Mouse (Mus musculus): ENCODE results near the gene Chkb. TPM values are rescaled to one million over a fixed set of nuclear protein-coding genes. Genes with fewer than 3 reads are reported as not detected.
"Not testable (repeated sequence)": the region's sequence is repeated elsewhere in the genome, so short reads cannot be mapped to it uniquely, and the experiment has no call there.

Chkb gene
- polyA plus RNA-seq, 1 experiment: 101 TPM

- TF ChIP-seq POLR2A (IDR thresholded peaks at IDR 0.05; ENCODE audit: borderline replicate concordance, insufficient read depth, low read length) (no peak), CTCF (IDR thresholded peaks at IDR 0.05; ENCODE audit: borderline replicate concordance, insufficient read depth, low read depth, low read length) (no peak)
- H3K4me3 ChIP-seq (replicated peaks; ENCODE audit: insufficient read depth, low read depth, low read length): peak overlapping the region; percentile 82
- no peak for DNase-seq
- H3K27ac ChIP-seq (ENCODE audit: insufficient read depth, low read length): peak overlapping the region; percentile 72
- 3% methylated on average over 24 of the region's 24 CpGs for WGBS
- H3K4me1 ChIP-seq (ENCODE audit: control insufficient read depth, insufficient read depth, low read length): peaks cover 19% of the 10 kb centered on the region
- no peaks in the 10 kb centered on the region for H3K27me3 ChIP-seq (ENCODE audit: control insufficient read depth, insufficient read depth, low read length)
Measured at GRCm38 (mm10) chr15:89452906-89453864, 23.5 kb upstream of the Chkb start.

- Histone ChIP-seq H3K4me1 (ENCODE audit: control insufficient read depth, insufficient read depth, low read length) (no peaks in the 10 kb centered on the region; the same call in 1 of the 2 replicates), H3K27me3 (ENCODE audit: control insufficient read depth, insufficient read depth, low read length) (no peaks in the 10 kb centered on the region), H3K27ac (ENCODE audit: insufficient read depth, low read length) (no peak overlapping the region), H3K4me3 (replicated peaks; ENCODE audit: insufficient read depth, low read depth, low read length) (no peak overlapping the region)
- WGBS: 37% methylated on average over 8 of the region's 8 CpGs
- DNase-seq: peak; percentile 33 to 44
- TF ChIP-seq POLR2A (IDR thresholded peaks at IDR 0.05; ENCODE audit: borderline replicate concordance, insufficient read depth, low read length): no peak
- TF ChIP-seq CTCF (IDR thresholded peaks at IDR 0.05; ENCODE audit: borderline replicate concordance, insufficient read depth, low read depth, low read length): peak; percentile 52; the same call in 1 of the 2 replicates
Measured at GRCm38 (mm10) chr15:89442486-89443070, 12.9 kb upstream of the Chkb start.

GRCm38 (mm10) chr15:89435878-89436277 is 6.2 kb upstream of the Chkb start:
- TF ChIP-seq CTCF (IDR thresholded peaks at IDR 0.05; ENCODE audit: borderline replicate concordance, insufficient read depth, low read depth, low read length): no peak
- no peak for TF ChIP-seq POLR2A (IDR thresholded peaks at IDR 0.05; ENCODE audit: borderline replicate concordance, insufficient read depth, low read length)
- no peak for DNase-seq
- no peaks in the 10 kb centered on the region for H3K27me3 ChIP-seq (ENCODE audit: control insufficient read depth, insufficient read depth, low read length)
- H3K4me1 ChIP-seq (ENCODE audit: control insufficient read depth, insufficient read depth, low read length): peaks cover 6% of the 10 kb centered on the region; the same call in 1 of the 2 replicates
- 94% methylated on average over 5 of the region's 5 CpGs for WGBS
- H3K4me3 ChIP-seq (replicated peaks; ENCODE audit: insufficient read depth, low read depth, low read length): no peak overlapping the region
- H3K27ac ChIP-seq (ENCODE audit: insufficient read depth, low read length): no peak overlapping the region

GRCm38 (mm10) chr15:89434136-89434535 is 4.4 kb upstream of the Chkb start:
- 77% methylated on average over 3 of the region's 3 CpGs for WGBS
- DNase-seq: peak in 1 of 2 experiments; percentile 12
- Histone ChIP-seq H3K27me3 (ENCODE audit: control insufficient read depth, insufficient read depth, low read length) (no peaks in the 10 kb centered on the region), H3K27ac (ENCODE audit: insufficient read depth, low read length) (0 out of 2 replicates have a peak overlapping the region, but pooled peaks have one; percentile 60), H3K4me1 (ENCODE audit: control insufficient read depth, insufficient read depth, low read length) (peaks cover 6% of the 10 kb centered on the region; the same call in 1 of the 2 replicates), H3K4me3 (replicated peaks; ENCODE audit: insufficient read depth, low read depth, low read length) (no peak overlapping the region)
- TF ChIP-seq CTCF (IDR thresholded peaks at IDR 0.05; ENCODE audit: borderline replicate concordance, insufficient read depth, low read depth, low read length) (no peak), POLR2A (IDR thresholded peaks at IDR 0.05; ENCODE audit: borderline replicate concordance, insufficient read depth, low read length) (no peak)

- Histone ChIP-seq H3K27ac (ENCODE audit: insufficient read depth, low read length) (peak overlapping the region; percentile 76), H3K4me1 (ENCODE audit: control insufficient read depth, insufficient read depth, low read length) (peaks cover 6% of the 10 kb centered on the region; the same call in 1 of the 2 replicates), H3K27me3 (ENCODE audit: control insufficient read depth, insufficient read depth, low read length) (no peaks in the 10 kb centered on the region), H3K4me3 (replicated peaks; ENCODE audit: insufficient read depth, low read depth, low read length) (no peak overlapping the region)
- 21% methylated on average over 4 of the region's 4 CpGs for WGBS
- DNase-seq: peak; percentile 57 to 83
- TF ChIP-seq POLR2A (IDR thresholded peaks at IDR 0.05; ENCODE audit: borderline replicate concordance, insufficient read depth, low read length) (no peak), CTCF (IDR thresholded peaks at IDR 0.05; ENCODE audit: borderline replicate concordance, insufficient read depth, low read depth, low read length) (no peak)
Measured at GRCm38 (mm10) chr15:89432946-89433345, 3.2 kb upstream of the Chkb start.

GRCm38 (mm10) chr15:89431806-89432205 is 2.1 kb upstream of the Chkb start:
- Histone ChIP-seq H3K4me1 (ENCODE audit: control insufficient read depth, insufficient read depth, low read length) (peaks cover 6% of the 10 kb centered on the region; the same call in 1 of the 2 replicates), H3K4me3 (replicated peaks; ENCODE audit: insufficient read depth, low read depth, low read length) (no peak overlapping the region), H3K27ac (ENCODE audit: insufficient read depth, low read length) (peak overlapping the region; percentile 19; the same call in 1 of the 2 replicates), H3K27me3 (ENCODE audit: control insufficient read depth, insufficient read depth, low read length) (no peaks in the 10 kb centered on the region)
- 66% methylated on average over 6 of the region's 6 CpGs for WGBS
- TF ChIP-seq CTCF (IDR thresholded peaks at IDR 0.05; ENCODE audit: borderline replicate concordance, insufficient read depth, low read depth, low read length) (no peak), POLR2A (IDR thresholded peaks at IDR 0.05; ENCODE audit: borderline replicate concordance, insufficient read depth, low read length) (no peak)
- DNase-seq: peak in 1 of 2 experiments; percentile 22

- WGBS: 85% methylated on average over 3 of the region's 3 CpGs
- no peak for DNase-seq
- TF ChIP-seq POLR2A (IDR thresholded peaks at IDR 0.05; ENCODE audit: borderline replicate concordance, insufficient read depth, low read length): no peak
Measured at GRCm38 (mm10) chr15:89431271-89431670, 1.6 kb upstream of the Chkb start.

GRCm38 (mm10) chr15:89430771-89431170 is 1.1 kb upstream of the Chkb start:
- 0 out of 2 replicates have a peak overlapping the region, but pooled peaks have one; percentile 37 for H3K27ac ChIP-seq (ENCODE audit: insufficient read depth, low read length)
- H3K27me3 ChIP-seq (ENCODE audit: control insufficient read depth, insufficient read depth, low read length); H3K4me1 ChIP-seq (ENCODE audit: control insufficient read depth, insufficient read depth, low read length); H3K4me3 ChIP-seq (replicated peaks; ENCODE audit: insufficient read depth, low read depth, low read length); DNase-seq: not testable (repeated sequence)
- WGBS: 70% methylated on average over 9 of the region's 9 CpGs

More at GRCm38 (mm10) chr15:89431271-89431670, 1.6 kb upstream of the Chkb start:
- peaks cover 6% of the 10 kb centered on the region; the same call in 1 of the 2 replicates for H3K4me1 ChIP-seq (ENCODE audit: control insufficient read depth, insufficient read depth, low read length)
- H3K27me3 ChIP-seq (ENCODE audit: control insufficient read depth, insufficient read depth, low read length): no peaks in the 10 kb centered on the region
- H3K4me3 ChIP-seq (replicated peaks; ENCODE audit: insufficient read depth, low read depth, low read length): no peak overlapping the region
- H3K27ac ChIP-seq (ENCODE audit: insufficient read depth, low read length): no peak overlapping the region

Data from cerebellum, adult 2 months (tissue).